Mouse (Mus musculus) activated CD4-positive, CD25-positive, alpha-beta regulatory T cell, adult 4 months (primary cell): ENCODE results near the gene Pigk. TPM values are rescaled to one million over a fixed set of nuclear protein-coding genes. Genes with fewer than 3 reads are reported as not detected.

ENCODE experiments used
- ATAC-seq: one replicate; pipeline ENCODE4 v1.8.0; 2017
- polyA plus RNA-seq, 2 experiments: library from polyadenylated mRNA; unstranded; fragments of 100-300 nt; shearing (Covaris generic); gene quantifications; one replicate each; pipeline ENCODE4 v1.2.1; 2017

The Pigk gene
- polyA plus RNA-seq, 2 experiments from 2014 or later: 53.9 to 62.9 TPM

DNA sequence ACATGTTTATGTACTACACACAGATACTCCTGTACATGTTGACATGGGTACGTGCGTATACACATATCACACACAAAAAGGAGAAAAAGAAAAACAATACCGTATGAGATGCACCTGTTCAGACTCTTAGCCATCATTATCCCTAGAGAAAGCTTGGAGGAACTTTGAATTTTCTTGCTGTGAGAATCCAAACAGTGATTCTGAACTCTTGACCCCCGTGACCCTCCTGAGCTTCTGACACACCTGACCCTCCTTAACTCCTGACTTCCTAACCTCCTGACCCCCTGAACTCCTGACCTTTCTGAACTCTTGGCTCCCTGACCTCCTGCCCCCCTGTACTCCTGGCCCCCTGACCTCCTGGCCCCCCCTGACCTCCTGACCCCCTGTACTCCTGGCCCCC is 19.1 kb downstream of the Pigk start:
- no peak for ATAC-seq

DNA sequence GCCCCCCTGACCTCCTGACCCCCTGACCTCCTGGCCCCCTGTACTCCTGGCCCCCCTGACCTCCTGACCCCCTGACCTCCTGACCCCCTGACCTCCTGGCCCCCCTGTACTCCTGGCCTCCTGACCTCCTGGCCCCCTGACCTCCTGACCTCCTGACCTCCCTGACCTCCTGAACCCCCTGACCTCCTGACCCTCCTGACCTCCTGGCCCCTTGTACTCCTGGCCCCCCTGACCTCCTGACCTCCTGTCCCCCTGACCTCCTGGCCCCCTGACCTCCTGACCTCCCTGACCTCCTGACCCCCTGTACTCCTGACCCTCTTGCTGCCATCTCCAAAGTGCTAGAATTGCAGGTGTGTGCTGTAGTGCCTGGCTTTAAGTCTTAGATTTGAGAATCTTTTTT is 19.6 kb downstream of the Pigk start:
- no peak for ATAC-seq

DNA sequence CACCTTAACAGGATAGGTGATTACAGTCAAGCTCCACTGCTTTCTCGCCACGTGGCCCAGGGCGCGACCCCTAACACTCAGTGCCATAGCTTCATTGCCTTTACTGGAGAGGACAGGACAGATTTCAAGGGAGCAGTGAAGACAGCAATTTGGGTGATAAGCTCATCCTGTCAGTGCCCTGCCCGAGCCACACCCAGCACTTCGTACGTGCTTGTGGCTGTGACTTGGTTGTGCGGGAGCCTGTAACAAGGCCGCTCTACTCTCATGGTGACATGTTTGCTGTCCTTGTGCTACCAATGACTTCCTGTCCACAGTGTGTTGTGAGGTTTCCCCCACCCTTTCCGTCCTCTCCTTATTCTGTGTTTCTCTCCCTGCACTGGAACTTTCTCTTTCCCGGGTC is 20.2 kb downstream of the Pigk start:
- ATAC-seq: no peak

DNA sequence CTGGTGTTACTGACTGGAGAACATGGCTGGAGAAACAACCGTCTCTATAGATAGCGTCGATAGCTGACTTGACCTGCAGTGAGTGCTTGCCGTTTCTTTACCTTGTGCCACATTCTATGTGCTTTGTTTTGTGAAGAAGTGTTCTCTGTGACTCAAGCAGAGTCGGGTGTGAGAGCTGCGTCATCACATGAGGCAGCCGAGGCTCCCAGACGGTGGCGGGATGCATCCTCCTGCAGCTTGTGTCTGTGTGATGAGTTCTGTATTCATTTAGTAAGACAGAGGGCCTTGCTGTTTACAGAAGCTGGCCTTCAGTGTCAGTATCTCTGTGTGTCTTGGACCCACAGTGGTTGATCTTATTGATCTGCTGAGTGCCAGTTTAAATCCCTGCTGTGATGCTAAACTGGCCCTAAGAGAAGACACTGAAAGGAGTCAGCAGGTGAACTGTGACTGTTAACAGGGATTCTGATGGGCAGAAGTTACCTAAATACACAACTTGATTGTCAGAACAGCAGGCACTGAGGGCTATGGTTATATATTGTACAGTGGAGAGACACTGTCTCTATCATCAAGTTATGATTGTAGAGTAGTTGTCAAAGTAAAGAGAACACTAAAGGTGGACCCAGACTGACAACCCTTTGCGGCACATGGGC is 21.8 kb downstream of the Pigk start:
- no peak for ATAC-seq

DNA sequence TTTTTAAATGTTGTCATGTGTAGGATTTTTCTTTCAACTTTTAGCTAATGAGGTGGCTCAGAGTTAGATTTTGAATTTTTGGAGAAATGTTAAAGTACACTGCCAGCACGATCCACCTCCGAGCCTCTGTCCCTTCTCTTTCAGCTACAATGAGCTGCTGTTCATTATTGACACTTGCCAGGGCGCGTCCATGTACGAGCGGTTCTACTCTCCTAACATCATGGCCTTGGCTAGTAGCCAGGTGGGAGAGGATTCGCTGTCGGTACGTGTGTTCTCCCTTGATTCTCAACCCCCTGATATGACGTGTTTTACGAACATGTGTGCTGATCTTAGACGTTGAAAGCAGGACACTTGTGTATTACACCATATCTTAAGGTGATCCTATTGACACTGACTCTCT is 30.4 kb downstream of the Pigk start:
- ATAC-seq: no peak

DNA sequence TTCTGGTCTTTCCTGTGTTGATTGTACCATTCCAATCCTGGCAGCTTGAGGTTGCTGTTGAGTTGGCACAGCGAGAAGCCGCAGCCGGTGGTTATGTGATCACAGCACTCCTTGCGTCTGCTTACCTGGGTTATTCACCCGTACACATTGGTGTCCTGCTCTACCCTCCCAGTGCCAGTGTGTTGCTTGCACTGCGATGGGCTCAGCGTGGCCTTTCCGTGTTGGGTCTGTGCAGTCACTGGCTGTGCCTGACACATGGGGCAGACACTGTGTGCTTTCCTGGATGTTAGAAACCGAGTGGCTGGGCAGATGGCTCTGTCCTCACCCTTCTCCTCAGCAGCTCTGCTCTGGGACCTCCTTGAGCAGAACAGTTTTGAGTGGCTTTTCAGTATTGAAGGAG is 31.7 kb downstream of the Pigk start:
- no peak for ATAC-seq

DNA sequence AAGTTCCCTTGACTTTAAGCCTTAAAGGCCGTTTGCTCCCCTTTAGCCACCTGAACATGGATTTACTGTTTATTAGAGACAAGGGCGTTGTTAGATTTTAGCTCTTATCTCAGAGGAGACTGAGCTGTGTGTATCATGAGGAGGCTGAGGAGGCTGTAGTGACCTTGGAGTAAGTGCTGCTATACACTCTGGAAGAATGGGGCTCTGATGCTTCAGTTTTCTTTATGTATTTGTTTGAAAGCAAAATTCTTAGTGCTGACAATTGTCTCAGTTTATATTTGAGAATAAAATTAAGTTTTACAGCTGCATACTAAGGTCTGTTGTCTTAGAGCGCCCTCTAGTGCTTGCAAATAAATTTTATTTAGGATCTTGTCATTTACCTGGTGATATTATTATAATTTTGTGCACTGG is 35.6 kb downstream of the Pigk start:
- ATAC-seq: no peak

DNA sequence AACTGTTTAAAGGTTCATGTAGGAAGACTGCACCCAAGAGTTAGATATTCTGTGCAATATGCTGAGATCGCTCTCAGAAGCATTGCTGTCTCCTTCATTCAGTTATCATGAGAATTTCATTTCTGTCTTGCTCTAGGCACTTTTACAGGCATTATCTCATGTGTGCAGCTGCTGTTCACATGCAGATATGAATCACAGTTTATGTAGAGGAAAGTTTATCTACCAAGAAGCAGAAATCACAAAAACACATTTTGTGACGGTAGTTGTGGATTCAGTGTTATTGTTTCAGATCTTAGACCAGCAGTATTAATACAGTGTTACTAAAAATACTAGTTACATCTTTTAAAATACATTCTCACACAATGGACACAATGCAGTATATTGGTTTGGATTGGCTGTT is 36.0 kb downstream of the Pigk start:
- ATAC-seq: no peak

DNA sequence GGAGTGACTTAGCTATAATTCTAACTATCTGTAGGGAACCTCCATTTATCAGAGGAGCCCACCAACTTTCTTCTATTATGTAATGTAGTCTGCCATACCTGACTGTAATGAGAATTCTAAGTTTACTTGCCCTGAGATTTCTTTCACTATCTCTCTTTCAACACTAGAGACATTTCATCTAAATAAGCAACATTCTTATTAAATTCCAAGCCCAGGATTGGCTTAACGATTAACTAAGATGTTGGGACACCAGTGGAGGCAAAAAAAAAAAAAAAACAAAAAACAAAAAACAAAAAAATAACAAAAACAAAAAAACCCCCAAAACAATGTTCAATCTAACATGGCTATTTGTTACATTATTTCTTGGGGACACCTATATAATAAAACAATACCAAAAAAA is 39.0 kb downstream of the Pigk start:
- ATAC-seq: no peak

DNA sequence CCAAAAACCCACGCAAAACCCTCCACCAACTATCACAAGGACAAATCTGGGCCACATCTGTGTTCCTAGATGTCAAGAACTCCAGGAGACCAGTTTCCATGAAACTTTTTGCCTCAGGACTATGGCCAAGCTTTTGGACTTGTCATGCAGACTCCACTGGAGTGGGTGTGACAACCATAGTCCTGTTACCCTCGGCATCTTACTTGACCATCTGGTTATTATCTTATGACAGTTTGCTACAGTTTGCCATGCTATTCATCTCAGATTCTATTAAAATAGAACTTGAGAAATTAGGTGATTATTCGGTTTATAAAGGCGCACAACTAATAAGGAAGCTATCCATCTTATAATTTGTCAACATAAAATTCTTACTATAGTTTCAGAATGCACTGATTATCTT is 39.4 kb downstream of the Pigk start:
- no peak for ATAC-seq

DNA sequence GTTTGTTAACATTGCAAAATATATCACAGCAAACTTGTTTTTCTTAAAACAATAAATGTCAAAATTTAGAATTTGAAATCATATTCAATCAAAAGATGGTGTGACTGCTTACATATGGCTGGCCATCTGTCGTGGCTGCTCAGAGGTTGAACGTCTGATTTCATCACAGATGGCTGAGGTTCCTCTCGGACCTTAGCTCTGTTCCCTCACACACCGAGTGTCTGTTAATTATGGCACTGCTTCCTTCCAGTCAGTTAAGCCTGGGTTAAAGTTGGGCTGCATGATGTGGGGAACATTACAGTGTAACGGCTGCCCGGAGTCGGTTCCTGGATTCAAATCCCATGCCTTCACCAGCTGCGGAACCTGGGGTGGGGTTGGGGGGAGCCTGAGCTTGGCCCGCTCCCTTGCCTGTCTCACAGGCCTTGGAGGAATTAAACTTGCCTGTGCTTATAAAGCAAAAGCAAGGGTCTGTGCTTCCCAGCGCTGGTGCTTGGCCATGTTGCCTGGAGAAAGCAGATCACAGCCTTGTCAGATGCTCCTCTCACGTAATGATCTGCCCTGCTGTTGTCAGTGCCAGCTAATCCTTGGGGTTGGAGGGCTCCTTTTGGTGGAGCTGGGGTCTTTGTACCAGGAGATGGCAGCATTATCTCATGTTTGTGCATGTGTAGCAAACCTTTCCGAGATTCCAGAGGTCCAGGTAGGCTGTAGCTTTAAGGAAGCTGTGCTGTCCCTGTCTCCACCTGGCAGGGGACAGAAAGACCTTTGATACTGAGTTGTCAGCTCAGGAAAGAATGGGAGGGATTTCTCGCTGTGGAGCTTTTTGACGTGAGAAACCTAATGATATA is 40.2 kb downstream of the Pigk start:
- no peak for ATAC-seq

DNA sequence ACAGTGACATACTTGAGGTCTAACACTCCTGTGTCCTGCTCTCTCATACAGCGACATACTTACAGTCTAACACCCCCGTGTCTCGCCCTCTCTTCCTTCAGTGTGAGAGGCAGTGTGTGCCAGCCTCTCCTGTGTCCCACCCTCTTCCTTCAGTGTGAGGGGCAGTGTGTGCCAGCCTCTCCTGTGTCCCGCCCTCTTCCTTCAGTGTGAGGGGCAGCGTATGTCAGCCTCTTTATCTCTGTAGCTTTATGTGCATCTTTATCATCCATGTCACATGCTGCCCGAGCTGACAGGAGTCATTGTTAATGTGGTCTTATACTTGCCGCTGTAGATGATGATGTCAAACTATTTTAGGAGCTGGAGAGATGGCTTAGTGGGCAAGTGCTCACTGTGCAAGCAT is 41.6 kb downstream of the Pigk start:
- no peak for ATAC-seq

DNA sequence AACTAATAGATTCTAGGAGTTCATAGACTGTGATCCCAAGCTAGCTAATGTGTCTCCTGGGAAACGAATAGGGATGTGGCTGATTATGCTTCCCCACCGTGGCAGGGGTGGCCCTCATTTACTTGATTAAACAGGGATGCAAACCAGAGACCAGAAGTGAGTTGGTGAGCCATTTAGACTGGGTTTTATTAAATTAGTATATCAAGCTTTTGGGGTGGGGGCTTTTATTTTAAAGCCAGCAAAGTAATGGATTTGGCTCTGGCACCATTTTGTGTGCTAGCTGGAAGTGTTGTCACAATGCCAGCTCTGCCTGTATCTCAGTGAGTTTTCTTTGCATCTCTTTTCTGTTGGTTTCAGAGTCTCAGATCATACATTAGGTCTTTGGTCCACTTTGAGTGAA is 43.0 kb downstream of the Pigk start:
- no peak for ATAC-seq

DNA sequence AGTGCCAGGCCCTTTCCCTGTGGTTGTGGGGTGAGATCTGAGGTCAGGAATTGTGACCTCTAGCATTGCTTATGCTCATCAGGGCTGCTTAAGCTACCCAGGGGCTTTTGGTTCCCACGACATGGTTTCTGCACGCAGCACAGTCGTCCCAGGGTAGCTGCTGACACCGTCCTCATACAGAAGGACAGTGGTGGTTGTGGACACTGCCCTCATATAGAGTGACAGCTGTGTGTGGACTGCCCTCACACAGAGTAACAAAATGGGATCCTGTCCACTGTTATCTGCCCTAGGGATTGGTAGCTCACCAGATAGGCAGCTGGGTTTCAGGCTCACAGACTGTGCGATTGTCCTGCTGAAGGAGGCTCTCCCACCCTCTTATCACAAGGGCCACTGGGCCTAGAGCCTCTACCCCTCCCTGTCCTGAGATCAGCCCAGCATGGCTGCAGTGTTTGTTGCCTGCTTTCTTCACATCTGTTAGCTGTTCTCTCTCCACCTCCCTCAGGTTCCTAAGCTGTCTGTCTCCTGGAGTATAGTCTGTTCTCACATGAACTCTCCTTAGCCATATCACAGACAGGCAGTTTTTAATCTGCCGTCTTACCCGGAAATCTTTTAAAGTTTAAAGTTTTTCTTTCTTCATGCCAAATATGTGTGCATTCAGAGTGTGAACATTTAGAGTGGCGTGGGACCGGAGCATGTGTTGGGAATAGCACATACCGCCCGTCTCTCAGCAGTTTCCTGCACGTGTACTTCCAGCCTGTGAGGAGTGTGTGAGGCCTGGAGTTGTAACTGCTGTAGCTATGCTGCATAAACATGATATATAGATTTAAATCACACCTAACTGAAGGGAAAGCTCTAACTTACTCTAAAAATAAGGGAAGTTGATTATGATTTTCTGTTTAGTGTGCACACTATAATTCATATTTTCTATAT is 43.8 kb downstream of the Pigk start:
- ATAC-seq: no peak

DNA sequence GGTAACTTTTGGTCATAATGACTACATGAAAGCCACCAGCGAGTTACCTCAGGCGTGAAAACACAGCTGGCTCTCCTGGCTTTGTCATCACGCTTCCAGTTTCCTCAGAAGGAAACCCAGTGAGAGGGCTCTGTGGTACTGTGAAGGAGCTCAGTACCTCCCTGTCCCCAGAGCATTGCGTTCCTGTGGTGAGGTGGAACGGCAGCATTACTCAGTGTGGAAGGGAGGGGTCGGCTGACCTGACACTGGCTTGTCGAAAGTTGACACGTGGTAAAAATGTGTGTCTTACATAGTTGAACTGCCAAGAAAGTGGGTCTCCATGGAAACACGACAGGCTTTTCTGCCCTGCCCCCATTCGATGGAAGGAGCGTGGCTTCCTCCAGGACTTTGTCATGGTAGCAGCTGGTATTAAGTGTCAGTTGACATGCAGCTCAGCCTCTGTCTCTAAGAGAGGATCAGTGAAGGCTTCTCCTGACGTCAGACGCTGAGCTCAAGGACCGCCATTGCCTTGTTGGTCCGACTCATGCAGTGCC is 44.7 kb downstream of the Pigk start:
- no peak for ATAC-seq

DNA sequence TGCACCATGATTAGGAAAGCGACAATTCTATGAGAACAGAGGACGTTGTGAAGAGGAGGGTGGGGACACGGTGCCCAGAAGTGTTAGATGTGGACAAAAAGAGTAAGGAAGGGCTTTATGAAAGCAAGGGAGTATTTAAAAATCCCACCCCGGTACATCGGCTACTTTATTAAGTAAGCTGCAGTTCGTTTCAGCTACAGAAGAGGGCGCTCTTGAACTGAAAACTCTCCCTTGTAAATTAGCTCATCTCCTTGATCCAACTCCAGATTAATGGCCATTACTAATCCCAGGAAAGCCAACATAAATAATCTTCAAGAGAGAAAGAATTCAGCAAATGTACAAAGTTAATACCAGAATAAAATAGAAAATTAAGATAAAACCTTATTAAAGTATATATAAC is 47.2 kb downstream of the Pigk start:
- no peak for ATAC-seq

DNA sequence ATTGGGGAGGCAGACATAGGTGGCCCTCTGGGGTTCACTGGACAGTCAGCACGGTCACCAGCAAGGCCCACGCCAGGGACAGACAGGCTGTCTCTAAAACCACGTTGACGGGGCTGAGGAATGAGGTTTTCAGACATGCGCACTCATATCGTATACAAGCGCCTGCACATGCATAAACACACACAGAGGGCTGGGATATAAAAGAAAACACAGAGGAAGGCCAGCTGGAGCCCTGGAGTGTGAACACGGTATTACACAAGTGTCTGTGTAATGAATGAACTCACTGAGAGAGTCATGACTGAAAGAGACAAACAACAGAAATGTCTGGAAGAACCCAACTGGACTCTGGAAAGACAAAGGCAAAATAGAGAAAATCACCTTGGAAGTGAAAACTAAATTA is 47.8 kb downstream of the Pigk start:
- no peak for ATAC-seq

DNA sequence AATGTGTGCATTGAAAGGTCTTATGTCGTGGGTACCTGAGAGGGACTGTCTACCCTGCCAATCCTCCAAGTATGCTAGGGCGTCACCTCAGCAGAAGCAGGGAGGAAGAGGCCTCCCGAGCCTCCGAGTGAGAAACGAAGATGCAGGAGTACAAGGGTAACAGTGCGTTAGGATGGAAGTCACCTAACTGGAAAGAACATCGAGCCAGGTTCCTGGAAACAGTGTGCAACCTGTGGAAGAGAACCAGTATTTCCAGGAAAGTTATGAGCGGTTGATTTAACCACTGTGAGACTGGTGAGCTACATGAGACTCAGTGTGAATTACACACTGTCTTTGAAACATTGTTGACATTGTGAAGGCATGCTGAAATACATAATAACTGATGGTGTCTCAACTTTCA is 48.4 kb downstream of the Pigk start:
- no peak for ATAC-seq

DNA sequence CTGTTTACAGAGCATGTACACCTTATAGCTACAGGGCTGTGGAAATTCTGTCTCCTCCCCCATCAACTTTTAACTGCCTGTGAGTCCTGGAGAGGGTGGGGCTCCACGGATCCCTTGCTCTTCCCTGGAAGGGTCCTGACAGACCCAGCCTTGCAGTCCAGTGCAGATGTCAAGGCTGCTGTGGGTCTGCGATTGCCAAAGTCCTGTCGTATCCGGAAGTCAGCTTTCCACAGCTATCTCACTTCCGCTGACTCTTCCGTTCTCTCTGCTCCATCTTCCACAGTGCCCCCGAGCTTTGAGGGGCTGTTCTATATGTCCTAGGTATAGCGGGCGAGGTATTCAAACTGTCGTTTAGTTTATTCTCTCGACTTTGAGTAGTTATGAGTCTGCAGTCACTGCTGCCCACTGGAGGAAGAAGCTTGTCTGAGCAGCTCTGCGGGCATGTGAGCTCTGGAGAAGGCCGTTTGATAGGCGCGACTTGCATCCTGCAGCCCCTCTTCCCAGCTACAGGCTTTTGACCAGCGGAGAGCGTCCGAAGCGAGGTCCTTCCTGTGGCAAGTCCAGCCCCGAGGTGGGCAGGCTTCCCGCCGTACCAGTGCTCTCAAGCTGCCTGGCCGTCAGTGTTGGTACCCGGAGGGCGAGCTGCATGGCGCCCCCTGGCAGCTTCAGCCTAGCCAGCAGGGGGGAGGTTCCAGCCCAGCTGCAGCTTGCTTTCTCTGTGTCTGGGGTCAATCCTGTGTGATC is 49.4 kb downstream of the Pigk start:
- ATAC-seq: peak; percentile 76

DNA sequence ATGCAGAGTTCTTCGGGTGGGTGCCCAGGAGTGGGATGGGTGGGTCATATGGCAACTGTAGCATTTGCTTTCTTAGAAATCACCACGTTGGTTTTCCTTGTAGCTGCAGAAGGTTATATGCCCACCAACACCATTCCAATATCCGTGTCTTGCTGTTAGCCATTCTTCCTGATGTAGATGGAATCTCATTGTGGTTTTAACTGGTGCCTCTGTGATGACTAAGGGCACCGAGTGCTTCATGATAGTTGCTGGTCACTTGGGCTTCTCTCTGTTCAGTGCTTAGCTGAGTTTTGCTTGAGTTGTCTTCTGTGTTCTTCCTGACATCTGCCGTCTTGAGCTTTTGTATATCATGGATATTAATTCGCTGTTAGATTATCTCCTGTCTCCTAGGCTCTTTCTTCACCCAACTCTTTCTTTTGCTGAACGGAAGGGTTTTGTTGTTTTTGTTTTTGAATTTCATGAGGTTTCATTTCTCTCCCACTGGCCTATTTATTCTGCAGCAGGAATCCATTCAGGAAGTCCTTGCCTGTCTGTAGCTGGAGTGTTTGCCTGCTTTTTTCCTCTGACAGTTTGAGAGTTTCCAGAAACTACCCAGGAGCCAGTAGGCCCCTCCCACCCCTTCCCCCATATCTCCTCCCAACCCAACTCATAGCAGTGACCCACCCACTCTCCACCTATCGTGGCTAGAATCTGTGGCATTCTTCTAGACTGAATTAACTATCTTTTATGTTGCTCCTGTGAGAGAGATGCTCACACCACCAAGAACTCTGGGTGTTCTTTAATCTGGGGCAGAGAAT is 50.8 kb downstream of the Pigk start:
- no peak for ATAC-seq

DNA sequence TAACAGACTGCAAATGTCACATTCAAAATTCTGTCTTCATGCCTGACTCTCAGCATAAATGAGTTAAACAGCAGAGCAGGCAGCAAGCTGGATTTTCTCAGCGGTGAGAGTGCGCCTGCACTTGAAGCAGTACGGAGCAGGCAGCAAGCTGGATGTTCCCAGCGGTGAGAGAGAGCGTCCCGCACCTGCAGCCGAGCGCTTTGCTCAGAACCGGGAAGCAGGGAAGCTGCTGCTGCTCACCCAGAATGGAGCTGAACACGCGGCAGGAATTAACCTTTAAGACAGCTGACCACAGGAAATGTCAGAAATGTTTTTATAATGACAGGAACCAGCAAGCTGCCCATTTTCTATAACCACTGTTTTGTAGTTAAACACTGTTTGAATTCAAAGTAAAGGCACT is 53.6 kb downstream of the Pigk start:
- no peak for ATAC-seq

DNA sequence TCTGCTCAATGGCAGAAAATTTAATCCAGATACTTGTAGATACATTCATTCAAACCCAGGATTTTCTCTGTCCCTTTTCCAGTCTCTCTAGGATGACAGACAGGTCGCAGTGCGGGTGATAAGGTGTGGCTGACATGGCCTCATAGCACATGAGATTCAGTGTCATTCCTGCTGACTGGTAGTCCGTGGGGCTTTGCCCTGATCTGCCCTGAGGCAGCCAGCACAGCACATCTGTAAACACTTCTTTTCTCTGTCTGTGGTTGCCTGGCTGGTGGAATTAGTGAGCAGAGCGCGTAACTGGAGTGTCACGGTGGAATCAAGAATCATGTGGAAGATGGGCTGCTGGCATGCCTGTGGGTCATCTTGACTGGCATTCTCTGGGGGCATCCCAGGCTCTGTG is 56.2 kb downstream of the Pigk start:
- ATAC-seq: no peak
